Mouse (Mus musculus) heart, embryonic 13.5 days (tissue): ENCODE data around the gene Gm20498. TPM values are rescaled to one million over a fixed set of nuclear protein-coding genes. Genes with fewer than 3 reads are reported as not detected.
A peak's percentile ranks its signal among the peaks of the same experiment; 100 is the strongest.
"Not testable (repeated sequence)": the region's sequence is repeated elsewhere in the genome, so short reads cannot be mapped to it uniquely, and the experiment has no call there.

Experiments used
- ATAC-seq: fragments of 200-750 bp; cut with Nextera tagmentation; 2 replicates; pipeline ENCODE4 v1.8.0; 2017; ENCODE audit warnings: moderate TSS enrichment; ENCODE audit not compliant: insufficient number of reproducible peaks, low FRiP score, low TSS enrichment; ENCODE audit errors: extremely low read depth
- H3K27ac ChIP-seq: fragments of 300-500 bp; sonication (generic); replicated peaks from 2 replicates; pipeline ENCODE4 v1.5.1; 2015; ENCODE audit warnings: moderate library complexity, mild to moderate bottlenecking, inconsistent platforms
- H3K27me3 ChIP-seq: fragments of 300-500 bp; sonication (generic); replicated peaks from 2 replicates; pipeline ENCODE4 v1.6.1; 2015; ENCODE audit warnings: mild to moderate bottlenecking, inconsistent platforms
- H3K36me3 ChIP-seq: fragments of 300-500 bp; sonication (generic); 2 replicates; pipeline ENCODE4 v1.6.1; 2015; ENCODE audit warnings: mild to moderate bottlenecking, inconsistent platforms
- H3K4me1 ChIP-seq: fragments of 300-500 bp; sonication (generic); 2 replicates; pipeline ENCODE4 v1.6.1; 2015; ENCODE audit warnings: inconsistent platforms
- H3K4me2 ChIP-seq: fragments of 300-500 bp; sonication (generic); 2 replicates; pipeline ENCODE4 v1.6.1; 2015; ENCODE audit warnings: inconsistent platforms, mild to moderate bottlenecking, moderate library complexity
- H3K4me3 ChIP-seq: fragments of 300-500 bp; sonication (generic); 2 replicates; pipeline ENCODE4 v1.5.1; 2015; ENCODE audit warnings: moderate library complexity, mild to moderate bottlenecking, inconsistent platforms
- H3K9ac ChIP-seq: fragments of 300-500 bp; sonication (generic); 2 replicates; pipeline ENCODE4 v1.6.1; 2015; ENCODE audit warnings: inconsistent platforms, mild to moderate bottlenecking, moderate library complexity
- H3K9me3 ChIP-seq: fragments of 300-500 bp; sonication (generic); 2 replicates; pipeline ENCODE4 v1.6.1; 2016; ENCODE audit warnings: inconsistent platforms
- WGBS: fragments of 180-500 bp; shearing (Covaris S2); methylation state at CpG from one replicate; pipeline ENCODE4 v1.1.7; 2015; ENCODE audit warnings: mixed read lengths; 5-methylcytosine and 5-hydroxymethylcytosine counted together
- polyA plus RNA-seq: library from polyadenylated mRNA; unstranded; fragments of >200 nt; fragmentation: Nextera tagmentation; extraction: Ambion mirVana; gene quantifications from 2 replicates; pipeline ENCODE4 v1.2.1, GENCODE M21; 2015

Gm20498 gene
- polyA plus RNA-seq, result 20.9 and 25.3 TPM in 2 replicates

- WGBS, result 0% methylated on average over 46 of the region's 46 CpGs
- no peaks in the 10 kb centered on the region for H3K27me3 ChIP-seq
- peak within 1 kb of the TSS; percentile 80 for H3K4me2 ChIP-seq
- peak within 1 kb of the TSS; percentile 79 for H3K4me3 ChIP-seq
- H3K4me1 ChIP-seq, result peaks cover 15% of the 10 kb centered on the region
- H3K9me3 ChIP-seq, result no peaks in the 10 kb centered on the region
- H3K27ac ChIP-seq, result peak within 1 kb of the TSS; percentile 70
- H3K9ac ChIP-seq, result peak within 1 kb of the TSS; percentile 88
- no peaks in the 10 kb centered on the region for H3K36me3 ChIP-seq
- ATAC-seq, result no peak; the same call in 1 of the 2 replicates
Measured at GRCm38 (mm10) chr12:81532316-81533028, at the start of gene Gm20498, which contains the start of gene Synj2bp. Gene Gm20498 (minus strand): TSS chr12:81532905. Gene Synj2bp (minus strand): TSS chr12:81532911.

- Histone ChIP-seq H3K27ac (no peak within 1 kb of the TSS), H3K9ac (no peak within 1 kb of the TSS), H3K4me2 (no peak within 1 kb of the TSS), H3K36me3 (peaks cover 28% of the 10 kb centered on the region), H3K4me3 (no peak within 1 kb of the TSS), H3K4me1 (no peaks in the 10 kb centered on the region), H3K27me3 (no peaks in the 10 kb centered on the region), H3K9me3 (no peaks in the 10 kb centered on the region)
- no peak for ATAC-seq
- WGBS, result 76% methylated on average over 1 of the region's 1 CpGs
Measured at GRCm38 (mm10) chr12:81568374-81568773, 35.7 kb upstream of the Gm20498 start, which contains the start of gene Adam21. Gene Adam21 (minus strand): TSS chr12:81568474.

- WGBS, result 80% methylated on average over 5 of the region's 5 CpGs
- H3K36me3 ChIP-seq, result peaks cover 24% of the 10 kb centered on the region
- no peak for ATAC-seq
- H3K4me1 ChIP-seq, result no peaks in the 10 kb centered on the region
- no peaks in the 10 kb centered on the region for H3K9me3 ChIP-seq
- no peak overlapping the region for H3K4me2 ChIP-seq
- H3K27ac ChIP-seq, result no peak overlapping the region
- H3K4me3 ChIP-seq, result no peak overlapping the region
- no peaks in the 10 kb centered on the region for H3K27me3 ChIP-seq
- no peak overlapping the region for H3K9ac ChIP-seq
Measured at GRCm38 (mm10) chr12:81567931-81568330, 35.2 kb upstream of the Gm20498 start.

- no peaks in the 10 kb centered on the region for H3K27me3 ChIP-seq
- no peak overlapping the region for H3K27ac ChIP-seq
- ATAC-seq, result no peak
- H3K4me1 ChIP-seq, result no peaks in the 10 kb centered on the region
- no peaks in the 10 kb centered on the region for H3K36me3 ChIP-seq
- H3K4me2 ChIP-seq, result no peak overlapping the region
- no peaks in the 10 kb centered on the region for H3K9me3 ChIP-seq
- no peak overlapping the region for H3K9ac ChIP-seq
- 89% methylated on average over 3 of the region's 3 CpGs for WGBS
- H3K4me3 ChIP-seq, result no peak overlapping the region
Measured at GRCm38 (mm10) chr12:81564173-81564572, 31.5 kb upstream of the Gm20498 start.

- no peak overlapping the region for H3K9ac ChIP-seq
- no peak for ATAC-seq
- no peaks in the 10 kb centered on the region for H3K9me3 ChIP-seq
- H3K36me3 ChIP-seq, result no peaks in the 10 kb centered on the region
- H3K4me1 ChIP-seq, result no peaks in the 10 kb centered on the region
- H3K27me3 ChIP-seq, result no peaks in the 10 kb centered on the region
- no peak overlapping the region for H3K4me2 ChIP-seq
- no peak overlapping the region for H3K4me3 ChIP-seq
- no peak overlapping the region for H3K27ac ChIP-seq
- WGBS, result 75% methylated on average over 3 of the region's 3 CpGs
Measured at GRCm38 (mm10) chr12:81549286-81549685, 16.6 kb upstream of the Gm20498 start.

GRCm38 (mm10) chr12:81547163-81547562 is 14.5 kb upstream of the Gm20498 start:
- no peaks in the 10 kb centered on the region for H3K36me3 ChIP-seq
- no peak overlapping the region for H3K27ac ChIP-seq
- no peaks in the 10 kb centered on the region for H3K4me1 ChIP-seq
- H3K27me3 ChIP-seq, result no peaks in the 10 kb centered on the region
- H3K9ac ChIP-seq, result no peak overlapping the region
- no peaks in the 10 kb centered on the region for H3K9me3 ChIP-seq
- H3K4me3 ChIP-seq, result no peak overlapping the region
- WGBS, result 60% methylated on average over 4 of the region's 4 CpGs
- no peak overlapping the region for H3K4me2 ChIP-seq
- no peak for ATAC-seq

- Histone ChIP-seq H3K4me3 (peak overlapping the region; percentile 79), H3K4me1 (peaks cover 15% of the 10 kb centered on the region), H3K27me3 (no peaks in the 10 kb centered on the region), H3K36me3 (no peaks in the 10 kb centered on the region), H3K4me2 (peak overlapping the region; percentile 80), H3K9me3 (no peaks in the 10 kb centered on the region), H3K9ac (peak overlapping the region; percentile 88), H3K27ac (peak overlapping the region; percentile 70)
- WGBS, result 36% methylated on average over 4 of the region's 4 CpGs
- no peak for ATAC-seq
Measured at GRCm38 (mm10) chr12:81533029-81533419, 319 bp upstream of the Gm20498 start.

- ATAC-seq, result not testable (repeated sequence)
Measured at GRCm38 (mm10) chr12:81530587-81530986, 2.1 kb downstream of the Gm20498 start.

GRCm38 (mm10) chr12:81496906-81497305 is 35.8 kb downstream of the Gm20498 start:
- H3K27me3 ChIP-seq, ATAC-seq, H3K4me2 ChIP-seq, H3K9me3 ChIP-seq, H3K27ac ChIP-seq, H3K9ac ChIP-seq, H3K4me3 ChIP-seq, H3K4me1 ChIP-seq: not testable (repeated sequence)
- 95% methylated on average over 9 of the region's 9 CpGs for WGBS
- H3K36me3 ChIP-seq, result peaks cover 26% of the 10 kb centered on the region

More at GRCm38 (mm10) chr12:81530587-81530986, 2.1 kb downstream of the Gm20498 start:
- not testable (repeated sequence) for H3K36me3 ChIP-seq, H3K4me3 ChIP-seq, H3K4me2 ChIP-seq, H3K27me3 ChIP-seq, H3K27ac ChIP-seq, H3K9ac ChIP-seq, H3K9me3 ChIP-seq
- H3K4me1 ChIP-seq, result peaks cover 18% of the 10 kb centered on the region
- 60% methylated on average over 8 of the region's 8 CpGs for WGBS

- 90% methylated on average over 5 of the region's 5 CpGs for WGBS
Measured at GRCm38 (mm10) chr12:81490491-81490890, 42.2 kb downstream of the Gm20498 start.

GRCm38 (mm10) chr12:81485311-81485710 is 47.4 kb downstream of the Gm20498 start:
- no peaks in the 10 kb centered on the region for H3K36me3 ChIP-seq
- no peaks in the 10 kb centered on the region for H3K9me3 ChIP-seq
- H3K4me1 ChIP-seq, result peaks cover 5% of the 10 kb centered on the region; the same call in 1 of the 2 replicates
- peak overlapping the region; percentile 83 for H3K4me2 ChIP-seq
- H3K27ac ChIP-seq, result peak overlapping the region; percentile 95
- H3K4me3 ChIP-seq, result peak overlapping the region; percentile 79
- peak overlapping the region; percentile 88 for H3K9ac ChIP-seq
- no peaks in the 10 kb centered on the region for H3K27me3 ChIP-seq
- no peak for ATAC-seq
- 42% methylated on average over 6 of the region's 6 CpGs for WGBS

More at GRCm38 (mm10) chr12:81490491-81490890, 42.2 kb downstream of the Gm20498 start:
- Histone ChIP-seq H3K9ac (no peak overlapping the region), H3K27ac (no peak overlapping the region), H3K9me3 (no peaks in the 10 kb centered on the region), H3K4me3 (no peak overlapping the region), H3K36me3 (0 out of 2 replicates have a peak, but pooled peaks cover 11% of the 10 kb centered on the region), H3K4me1 (no peaks in the 10 kb centered on the region), H3K27me3 (no peaks in the 10 kb centered on the region), H3K4me2 (no peak overlapping the region)
- no peak for ATAC-seq
